In genomic region chr16:57168236-57168635, GRCm38 (mm10) we compare ENCODE assay signal across 19 mouse cellular contexts. TPM values are rescaled to one million over a fixed set of nuclear protein-coding genes. Genes with fewer than 3 reads are reported as not detected.
DNase-seq lines count a peak whose midpoint lies in the region; ATAC-seq and TF ChIP-seq lines count a peak whose summit lies in the region.
"Had no signal": no experiment of that assay in that cellular context is flagged by ENCODE, and none has a peak within 500 bp of the region (broad histone marks: within the 10 kb centered on the region; RNA-seq: fewer than 3 reads in every experiment).

No protein-coding gene starts in this region.

- DNase-seq in forebrain, embryonic 11.5 days (ENCODE audit: low spot score) = no peak
- DNase-seq in layer of hippocampus, adult 2 months (ENCODE audit: low spot score in 2 of 2) = no peak
- DNase-seq in layer of hippocampus, postnatal 14 days (ENCODE audit: low spot score in 2 of 2) = no peak
- DNase-seq in embryo, embryonic 9.5 days (ENCODE audit: extremely low spot score) = peak; percentile 19
- DNase-seq in left cerebral cortex, adult 8-10 months (ENCODE audit: low spot score in 2 of 2) = no peak
- DNase-seq: adrenal gland, postnatal 14 days; cerebellum, adult 9-11 months; gastrocnemius, postnatal 25 days; kidney, adult 9 months; kidney, postnatal 36 days; layer of hippocampus, adult 9-11 months; liver, postnatal 0 days; right cerebral cortex, postnatal 25 days; thymus, postnatal 36 days had no signal

- H3K36me3 ChIP-seq in forebrain, embryonic 13.5 days (ENCODE audit: poor library complexity, severe bottlenecking) = peaks cover 11% of the 10 kb centered on the region; the same call in 1 of the 2 replicates
- no peaks in the 10 kb centered on the region for H3K36me3 ChIP-seq in forebrain, embryonic 11.5 days (ENCODE audit: control insufficient read depth, insufficient read depth, low read length)
- peaks cover 17% of the 10 kb centered on the region for H3K36me3 ChIP-seq in midbrain, embryonic 15.5 days (replicated peaks)

- peaks cover 15% of the 10 kb centered on the region for H3K4me1 ChIP-seq in forebrain, embryonic 13.5 days
- no peaks in the 10 kb centered on the region for H3K4me1 ChIP-seq in forebrain, embryonic 11.5 days (replicated peaks; ENCODE audit: control insufficient read depth, insufficient read depth, low read length)
- H3K4me1 ChIP-seq in midbrain, embryonic 15.5 days = peaks cover 17% of the 10 kb centered on the region

- no peaks in the 10 kb centered on the region for H3K9me3 ChIP-seq in forebrain, embryonic 13.5 days (replicated peaks)
- H3K9me3 ChIP-seq in forebrain, embryonic 11.5 days (ENCODE audit: control insufficient read depth, low read length) = no peaks in the 10 kb centered on the region
- no peaks in the 10 kb centered on the region for H3K9me3 ChIP-seq in midbrain, embryonic 15.5 days
- H3K9me3 ChIP-seq: forebrain, embryonic 12.5 days; G1E; megakaryocyte, embryonic 14.5 days had no signal

- H3K4me3 ChIP-seq in forebrain, embryonic 13.5 days = no peak overlapping the region
- H3K4me3 ChIP-seq in forebrain, embryonic 11.5 days (ENCODE audit: low read depth, low read length) = no peak overlapping the region
- H3K4me3 ChIP-seq in layer of hippocampus, adult 2 months = no peak overlapping the region
- H3K4me3 ChIP-seq in midbrain, embryonic 15.5 days = no peak overlapping the region

- H3K4me2 ChIP-seq in forebrain, embryonic 13.5 days = peak overlapping the region; percentile 75
- no peak overlapping the region for H3K4me2 ChIP-seq in forebrain, embryonic 11.5 days (ENCODE audit: low read depth, low read length, severe bottlenecking)
- 0 out of 2 replicates have a peak overlapping the region, but pooled peaks have one; percentile 86 for H3K4me2 ChIP-seq in midbrain, embryonic 15.5 days

- 57% methylated on average over 4 of the region's 4 CpGs for WGBS in forebrain, embryonic 13.5 days
- WGBS in forebrain, embryonic 11.5 days = 58% methylated on average over 4 of the region's 4 CpGs
- WGBS in midbrain, embryonic 15.5 days = 46% methylated on average over 4 of the region's 4 CpGs

- no peak for ATAC-seq in forebrain, embryonic 13.5 days
- no peak for ATAC-seq in forebrain, embryonic 11.5 days (replicated peaks; ENCODE audit: low FRiP score)
- no peak for ATAC-seq in midbrain, embryonic 15.5 days (replicated peaks)

- TF ChIP-seq CTCF in layer of hippocampus, adult 2 months (conservative IDR thresholded peaks at IDR 0.05) = no peak

- H3K27me3 ChIP-seq in forebrain, embryonic 13.5 days = no peaks in the 10 kb centered on the region
- no peaks in the 10 kb centered on the region for H3K27me3 ChIP-seq in forebrain, embryonic 11.5 days (ENCODE audit: control insufficient read depth, insufficient read depth, low read length)
- H3K27me3 ChIP-seq in midbrain, embryonic 15.5 days (replicated peaks) = no peaks in the 10 kb centered on the region
- H3K27me3 ChIP-seq: forebrain, embryonic 12.5 days; megakaryocyte, embryonic 14.5 days had no signal

- 0 out of 2 replicates have a peak overlapping the region, but pooled peaks have one; percentile 27 for H3K9ac ChIP-seq in forebrain, embryonic 13.5 days
- no peak overlapping the region for H3K9ac ChIP-seq in forebrain, embryonic 11.5 days (ENCODE audit: low read length)
- H3K9ac ChIP-seq in midbrain, embryonic 15.5 days = no peak overlapping the region

- no peak overlapping the region for H3K27ac ChIP-seq in forebrain, embryonic 13.5 days
- no peak overlapping the region for H3K27ac ChIP-seq in forebrain, embryonic 11.5 days (ENCODE audit: low read depth, low read length)
- H3K27ac ChIP-seq in layer of hippocampus, adult 2 months = 0 out of 2 replicates have a peak overlapping the region, but pooled peaks have one; percentile 89
- no peak overlapping the region for H3K27ac ChIP-seq in midbrain, embryonic 15.5 days
- H3K27ac ChIP-seq: forebrain, embryonic 12.5 days had no signal

RNA-seq across cellular contexts. Expression of gene Nit2, which starts 1.1 kb away (rescaled TPM):
- polyA plus RNA-seq in forebrain, embryonic 13.5 days (2015; fragmentation: Nextera tagmentation; extraction: Ambion mirVana) = 45.4 and 51.9 TPM in 2 replicates
- 52.6 and 53.7 TPM in 2 replicates for polyA plus RNA-seq in forebrain, embryonic 11.5 days (2014; fragmentation: Nextera tagmentation; extraction: Ambion mirVana)
- total RNA-seq in layer of hippocampus, adult 2 months (2021) = 10 to 100 TPM; 14.1 to 16.8 TPM
- total RNA-seq in layer of hippocampus, postnatal 14 days (2021) = 10 to 100 TPM; 19.1 to 21.2 TPM
- 42.5 and 49.2 TPM in 2 replicates for polyA plus RNA-seq in midbrain, embryonic 15.5 days (2015; fragmentation: Nextera tagmentation; extraction: Ambion mirVana)
- 10 to 100 TPM; 11.4 to 16.4 (median 14.9) TPM for total RNA-seq in left cerebral cortex, adult 8-10 months (2022)

RNA-seq across cellular contexts. Expression of gene Tomm70a, which starts 46.7 kb away (rescaled TPM):
- polyA plus RNA-seq in forebrain, embryonic 13.5 days (2015; fragmentation: Nextera tagmentation; extraction: Ambion mirVana) = 43.2 and 47.2 TPM in 2 replicates
- polyA plus RNA-seq in forebrain, embryonic 11.5 days (2014; fragmentation: Nextera tagmentation; extraction: Ambion mirVana) = 68.6 TPM in 2 replicates
- 10 to 100 TPM; 93.9 to 98.1 TPM for total RNA-seq in layer of hippocampus, adult 2 months (2021)
- total RNA-seq in layer of hippocampus, postnatal 14 days (2021) = 100 to 1,000 TPM; 104 to 110 TPM
- 62.6 and 65.1 TPM in 2 replicates for polyA plus RNA-seq in midbrain, embryonic 15.5 days (2015; fragmentation: Nextera tagmentation; extraction: Ambion mirVana)
- total RNA-seq in left cerebral cortex, adult 8-10 months (2022) = 100 to 1,000 TPM; 105 to 125 (median 117) TPM
